Mouse (Mus musculus): Measurements from ENCODE around the gene Atcay.

DNA sequence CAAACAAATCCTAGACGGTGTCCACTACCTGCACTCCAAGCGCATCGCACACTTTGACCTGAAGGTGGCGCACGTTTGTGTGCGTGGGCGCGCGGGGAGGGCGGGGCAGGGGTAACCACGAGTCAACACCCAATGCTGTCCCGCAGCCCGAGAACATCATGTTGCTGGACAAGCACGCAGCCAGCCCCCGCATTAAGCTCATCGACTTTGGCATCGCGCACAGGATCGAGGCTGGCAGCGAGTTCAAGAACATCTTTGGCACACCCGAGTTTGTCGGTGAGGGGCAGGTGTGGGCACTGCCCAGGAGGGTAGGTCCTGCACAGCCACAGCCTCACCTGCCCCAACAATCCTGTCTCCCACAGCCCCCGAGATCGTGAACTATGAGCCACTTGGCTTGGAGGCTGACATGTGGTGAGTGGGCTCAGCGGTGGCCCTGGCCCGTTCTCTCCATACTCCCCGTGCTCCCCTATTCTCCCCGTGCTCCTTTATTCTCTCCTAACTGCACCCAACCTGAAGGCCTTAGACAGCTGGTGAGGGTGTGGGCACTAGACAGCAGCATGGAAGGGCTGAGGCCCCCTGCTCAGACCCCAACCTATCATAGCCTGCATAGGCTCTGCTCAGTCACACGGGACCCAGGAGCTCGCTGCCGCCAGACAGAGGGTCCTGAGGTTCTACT lies 40.3 kb downstream of the Atcay start:
- TF ChIP-seq CTCF (IDR thresholded peaks at IDR 0.05; ENCODE audit: extremely low read depth, insufficient read length, insufficient replicate concordance, low read depth, low read length), result peak; percentile 35; the same call in 1 of the 2 replicates
- TF ChIP-seq POLR2A (IDR thresholded peaks at IDR 0.05; ENCODE audit: low read depth, low read length), result no peak

Measured in small intestine, adult 2 months (tissue).